Comparison of ENCODE assay signal across 27 mouse cellular contexts in the genomic region with DNA sequence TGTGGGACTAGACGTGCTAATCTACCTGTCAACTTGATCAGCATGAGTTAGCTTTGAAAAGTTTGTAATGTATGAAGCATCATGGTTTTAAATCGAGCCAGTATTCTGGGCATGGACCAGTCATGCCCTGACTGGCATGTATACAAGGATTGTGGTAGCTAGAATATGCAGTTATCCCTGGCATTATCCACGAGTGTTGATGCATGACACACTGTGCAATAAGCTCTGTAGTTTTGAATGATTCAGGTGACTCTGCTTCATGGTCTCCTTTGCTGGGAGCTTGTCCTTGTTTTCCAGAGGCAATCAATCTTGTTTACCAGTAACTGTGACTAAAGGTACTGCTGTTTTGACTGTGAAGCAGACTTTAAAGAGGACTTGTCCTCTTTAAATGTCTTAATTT.
"Had no signal": no experiment of that assay in that cellular context is flagged by ENCODE, and none has a peak within 500 bp of the region (broad histone marks: within the 10 kb centered on the region; RNA-seq: fewer than 3 reads in every experiment).

No protein-coding gene starts in this region.

- DNase-seq: gastrocnemius, postnatal 14 days; gastrocnemius, postnatal 36 days; heart, adult 11 months; heart, adult 2 months; heart, postnatal 14 days; heart, postnatal 36 days; kidney, adult 11 months; kidney, adult 2 months; kidney, adult 9 months; kidney, postnatal 14 days; kidney, postnatal 36 days; layer of hippocampus, adult 9-11 months; layer of hippocampus, postnatal 36 days; left cerebral cortex, postnatal 4 days had no signal

- H3K4me1 ChIP-seq: heart, embryonic 13.5 days; heart, embryonic 15.5 days; hindbrain, embryonic 13.5 days; hindbrain, embryonic 15.5 days; kidney, embryonic 15.5 days; limb, embryonic 15.5 days; liver, embryonic 12.5 days had no signal

- H3K9ac ChIP-seq: heart, embryonic 13.5 days; heart, embryonic 15.5 days; hindbrain, embryonic 13.5 days; hindbrain, embryonic 15.5 days; kidney, embryonic 15.5 days; limb, embryonic 13.5 days; limb, embryonic 15.5 days; liver, embryonic 12.5 days; liver, embryonic 14.5 days had no signal

- H3K4me3 ChIP-seq: heart, adult 2 months; heart, embryonic 13.5 days; heart, embryonic 15.5 days; hindbrain, embryonic 13.5 days; hindbrain, embryonic 15.5 days; kidney, embryonic 15.5 days; limb, embryonic 13.5 days; limb, embryonic 15.5 days; liver, embryonic 12.5 days had no signal

- H3K9me3 ChIP-seq: heart, embryonic 13.5 days; heart, embryonic 15.5 days; hindbrain, embryonic 13.5 days; hindbrain, embryonic 15.5 days; kidney, embryonic 15.5 days; limb, embryonic 13.5 days; limb, embryonic 15.5 days; liver, embryonic 12.5 days had no signal

- H3K36me3 ChIP-seq: heart, embryonic 13.5 days; heart, embryonic 15.5 days; hindbrain, embryonic 13.5 days; hindbrain, embryonic 15.5 days; kidney, embryonic 15.5 days; limb, embryonic 15.5 days; liver, embryonic 12.5 days had no signal

- ATAC-seq: hindbrain, postnatal 0 days; intestine, embryonic 16.5 days; liver, embryonic 12.5 days had no signal

- H3K4me2 ChIP-seq: heart, embryonic 11.5 days; heart, embryonic 13.5 days; heart, embryonic 15.5 days; hindbrain, embryonic 13.5 days; hindbrain, embryonic 15.5 days; kidney, embryonic 15.5 days; limb, embryonic 13.5 days; limb, embryonic 15.5 days; liver, embryonic 12.5 days had no signal

- H3K27me3 ChIP-seq: heart, embryonic 13.5 days; heart, embryonic 15.5 days; hindbrain, embryonic 13.5 days; hindbrain, embryonic 15.5 days; kidney, embryonic 15.5 days; limb, embryonic 13.5 days; limb, embryonic 15.5 days; liver, embryonic 12.5 days had no signal

- H3K27ac ChIP-seq: heart, adult 2 months; heart, embryonic 13.5 days; heart, embryonic 15.5 days; hindbrain, embryonic 13.5 days; hindbrain, embryonic 15.5 days; hindbrain, postnatal 0 days; kidney, embryonic 15.5 days; kidney, postnatal 0 days; limb, embryonic 13.5 days; limb, embryonic 15.5 days; liver, embryonic 12.5 days; liver, embryonic 14.5 days had no signal
